Mouse (Mus musculus) spleen, adult 2 months (tissue): ENCODE data around the gene H2al1b. TPM values are rescaled to one million over a fixed set of nuclear protein-coding genes. Genes with fewer than 3 reads are reported as not detected.
"Not testable (repeated sequence)": the region's sequence is repeated elsewhere in the genome, so short reads cannot be mapped to it uniquely, and the experiment has no call there.

Experiments used
- DNase-seq, 2 experiments: peaks; one replicate each; pipeline versions ENCODE4 v3.0.0 to v3.0.0-alpha.2; 2012 to 2021; ENCODE audit warnings: low spot score in 2 of 2, low read depth in 1 of 2
- H3K27ac ChIP-seq: fragments of 200-500 bp; 2 replicates; pipeline ENCODE4 v1.5.1; 2012; ENCODE audit warnings: low read length, inconsistent platforms; ENCODE audit not compliant: insufficient read depth
- H3K27me3 ChIP-seq: fragments of 200-500 bp; 2 replicates; pipeline ENCODE4 v1.6.1; 2012; ENCODE audit warnings: mild to moderate bottlenecking, moderate library complexity, low read length, inconsistent platforms; ENCODE audit not compliant: control insufficient read depth, insufficient read depth
- H3K36me3 ChIP-seq: fragments of 200-500 bp; 2 replicates; pipeline ENCODE4 v1.6.1; 2012; ENCODE audit warnings: mild to moderate bottlenecking, low read length, inconsistent platforms; ENCODE audit not compliant: control insufficient read depth, insufficient read depth
- H3K4me1 ChIP-seq: fragments of 200-500 bp; 2 replicates; pipeline ENCODE4 v1.6.1; 2011; ENCODE audit warnings: inconsistent platforms; ENCODE audit not compliant: control insufficient read depth, insufficient read depth, insufficient read length
- H3K4me3 ChIP-seq: fragments of 200-500 bp; 2 replicates; pipeline ENCODE4 v1.5.1; 2011; ENCODE audit warnings: mild to moderate bottlenecking, inconsistent platforms; ENCODE audit not compliant: insufficient read depth, insufficient read length; ENCODE audit errors: extremely low read depth
- CTCF ChIP-seq: fragments of 200-500 bp; IDR thresholded peaks from 2 replicates; pipeline ENCODE4 v1.5.1; 2011; ENCODE audit warnings: mild to moderate bottlenecking, inconsistent platforms; ENCODE audit not compliant: insufficient read depth, insufficient read length, insufficient replicate concordance; ENCODE audit errors: extremely low read depth
- POLR2A ChIP-seq: fragments of 200-500 bp; IDR thresholded peaks from 2 replicates; pipeline ENCODE4 v1.6.1; 2011; ENCODE audit warnings: low read depth, low read length, inconsistent platforms
- WGBS: fragments of 180-500 bp; shearing (Covaris S2); methylation state at CpG from one replicate; pipeline ENCODE4 v1.1.7; 2018; 5-methylcytosine and 5-hydroxymethylcytosine counted together
- polyA plus RNA-seq: library from polyadenylated mRNA; depleted of rRNA; stranded (reverse); fragments of >200 nt; gene quantifications from 2 replicates; pipeline ENCODE4 v1.2.3, GENCODE M21; 2012; rRNA removed

Gene H2al1b
- polyA plus RNA-seq: not detected in 2 replicates

- not testable (repeated sequence) for H3K36me3 ChIP-seq, H3K27ac ChIP-seq, H3K4me3 ChIP-seq, DNase-seq, H3K27me3 ChIP-seq, H3K4me1 ChIP-seq
- 81% methylated on average over 1 of the region's 3 CpGs for WGBS
Measured at GRCm38 (mm10) chrX:11302132-11302531, at the start of gene H2al1b. H2al1b (plus strand) TSS chrX:11302432.

GRCm38 (mm10) chrX:11254062-11254461 is 48.2 kb upstream of the H2al1b start:
- no peaks in the 10 kb centered on the region for H3K27me3 ChIP-seq
- no peaks in the 10 kb centered on the region for H3K36me3 ChIP-seq
- no peak for DNase-seq
- no peak overlapping the region for H3K27ac ChIP-seq
- H3K4me3 ChIP-seq: no peak overlapping the region
- no peaks in the 10 kb centered on the region for H3K4me1 ChIP-seq
- 58% methylated on average over 5 of the region's 5 CpGs for WGBS
- TF ChIP-seq POLR2A (no peak), CTCF (no peak)

- no peak for TF ChIP-seq CTCF
- TF ChIP-seq POLR2A: no peak
- Histone ChIP-seq H3K4me3 (no peak overlapping the region), H3K27ac (no peak overlapping the region), H3K4me1 (no peaks in the 10 kb centered on the region), H3K36me3 (no peaks in the 10 kb centered on the region), H3K27me3 (no peaks in the 10 kb centered on the region)
- no peak for DNase-seq
- WGBS: 46% methylated on average over 11 of the region's 11 CpGs
Measured at GRCm38 (mm10) chrX:11254521-11255207, 47.6 kb upstream of the H2al1b start.

DNA sequence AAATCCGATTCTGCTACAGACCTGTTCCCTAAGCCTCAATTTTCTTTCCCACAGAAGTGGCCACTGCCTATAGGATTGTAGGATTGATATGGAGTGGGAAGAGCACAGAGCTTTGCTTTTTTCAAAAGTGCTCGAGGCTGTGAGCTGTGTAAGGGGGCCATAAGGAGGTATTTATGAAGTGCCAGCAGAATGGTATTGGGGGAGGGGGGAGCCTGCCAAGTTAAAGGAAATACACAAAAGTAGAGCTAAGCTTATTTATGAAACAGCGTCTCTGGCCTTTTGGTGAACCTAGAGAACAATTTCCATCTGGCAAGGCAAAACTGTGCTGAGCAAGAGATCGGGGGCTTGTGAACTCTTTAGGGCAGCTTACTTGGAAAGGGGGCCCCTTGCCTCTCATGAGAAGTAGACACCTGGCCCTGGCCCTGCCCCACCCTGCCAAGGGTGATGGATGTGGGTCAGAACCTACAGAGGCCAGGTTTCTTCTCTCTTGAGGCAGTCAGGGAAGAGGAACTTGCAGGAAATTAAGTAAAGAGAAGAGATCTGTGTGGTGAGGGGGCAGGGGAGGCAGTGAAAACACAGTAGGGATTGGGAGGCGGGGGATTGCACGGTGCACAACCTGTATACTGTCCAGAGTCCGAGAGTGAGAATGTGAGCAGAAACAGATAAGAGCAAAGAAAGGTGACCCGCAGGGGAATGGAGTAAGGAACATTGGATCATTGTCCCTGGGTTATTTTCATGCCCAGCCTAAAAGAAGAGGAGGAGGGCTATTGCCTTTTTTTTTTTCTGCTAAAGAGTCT is 46.5 kb upstream of the H2al1b start:
- no peaks in the 10 kb centered on the region for H3K4me1 ChIP-seq
- no peak overlapping the region for H3K27ac ChIP-seq
- WGBS: 70% methylated on average over 8 of the region's 8 CpGs
- no peak for DNase-seq
- no peak overlapping the region for H3K4me3 ChIP-seq
- H3K27me3 ChIP-seq: no peaks in the 10 kb centered on the region
- TF ChIP-seq POLR2A (no peak), CTCF (no peak)
- H3K36me3 ChIP-seq: no peaks in the 10 kb centered on the region

DNA sequence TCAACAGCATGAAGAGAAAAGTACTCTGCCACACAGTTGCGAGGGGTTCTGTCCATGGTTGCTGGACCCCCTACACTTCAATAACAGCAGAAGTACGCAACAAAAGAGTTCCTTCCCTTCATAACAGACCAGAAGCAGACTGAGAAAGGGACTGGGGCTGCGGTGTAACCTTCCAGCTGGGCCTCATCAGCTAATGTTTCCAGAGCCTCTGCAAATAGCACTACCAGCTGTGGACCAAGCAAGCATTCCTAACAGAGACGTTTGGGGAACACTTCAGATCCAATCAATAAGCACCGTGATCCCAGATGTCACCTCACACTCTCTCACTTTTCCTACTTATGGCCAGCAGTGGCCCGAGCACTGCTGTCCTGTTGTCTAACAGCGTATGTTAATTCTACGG is 37.3 kb upstream of the H2al1b start:
- no peaks in the 10 kb centered on the region for H3K4me1 ChIP-seq
- no peak for DNase-seq
- no peaks in the 10 kb centered on the region for H3K36me3 ChIP-seq
- H3K27ac ChIP-seq: no peak overlapping the region
- no peak overlapping the region for H3K4me3 ChIP-seq
- 85% methylated on average over 8 of the region's 8 CpGs for WGBS
- H3K27me3 ChIP-seq: no peaks in the 10 kb centered on the region
- TF ChIP-seq CTCF (no peak), POLR2A (no peak)

DNA sequence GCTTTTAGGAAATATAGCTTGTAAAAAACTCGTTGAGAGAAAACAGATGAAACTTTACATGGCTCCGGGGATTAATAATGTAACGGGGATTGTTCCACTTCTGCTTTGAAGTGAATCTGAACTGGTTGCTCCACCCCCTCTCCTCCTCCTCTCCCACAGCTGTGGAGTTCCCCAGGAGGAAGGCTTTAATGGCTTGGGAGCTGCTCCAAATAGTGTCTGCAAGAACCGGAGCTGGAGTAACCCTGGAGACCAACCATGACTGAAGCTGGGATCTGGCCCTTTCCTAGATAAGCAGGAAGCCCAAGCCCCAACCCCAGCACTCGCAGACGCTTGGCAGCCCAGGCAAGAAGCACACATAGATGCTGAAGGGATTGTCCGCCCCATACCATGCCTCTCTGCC is 34.4 kb upstream of the H2al1b start:
- TF ChIP-seq POLR2A (no peak), CTCF (no peak)
- H3K4me3 ChIP-seq: no peak overlapping the region
- DNase-seq: no peak
- no peak overlapping the region for H3K27ac ChIP-seq
- H3K36me3 ChIP-seq: no peaks in the 10 kb centered on the region
- 75% methylated on average over 7 of the region's 7 CpGs for WGBS
- H3K4me1 ChIP-seq: no peaks in the 10 kb centered on the region
- H3K27me3 ChIP-seq: no peaks in the 10 kb centered on the region

- no peaks in the 10 kb centered on the region for H3K36me3 ChIP-seq
- H3K4me3 ChIP-seq: no peak overlapping the region
- no peaks in the 10 kb centered on the region for H3K27me3 ChIP-seq
- H3K27ac ChIP-seq: no peak overlapping the region
- H3K4me1 ChIP-seq: no peaks in the 10 kb centered on the region
- TF ChIP-seq POLR2A (no peak), CTCF (no peak)
- DNase-seq: no peak
- 84% methylated on average over 3 of the region's 3 CpGs for WGBS
Measured at GRCm38 (mm10) chrX:11269074-11269473, 33.2 kb upstream of the H2al1b start.
